Mouse (Mus musculus) heart, embryonic 10.5 days (tissue): ENCODE data around the gene Gm43638. TPM values are rescaled to one million over a fixed set of nuclear protein-coding genes. Genes with fewer than 3 reads are reported as not detected.
"Not testable (repeated sequence)": the region's sequence is repeated elsewhere in the genome, so short reads cannot be mapped to it uniquely, and the experiment has no call there.

Source experiments
- DNase-seq: peaks from one replicate; pipeline ENCODE4 v3.0.0-alpha.2; 2017; ENCODE audit warnings: low spot score
- H3K27ac ChIP-seq: fragments of 300-500 bp; sonication (generic); 2 replicates; pipeline ENCODE4 v1.5.1; 2016; ENCODE audit warnings: mild to moderate bottlenecking
- H3K27me3 ChIP-seq: fragments of 300-500 bp; sonication (generic); 2 replicates; pipeline ENCODE4 v1.6.1; 2016; ENCODE audit warnings: mild to moderate bottlenecking; ENCODE audit not compliant: poor library complexity, insufficient read depth, severe bottlenecking
- H3K36me3 ChIP-seq: fragments of 300-500 bp; sonication (generic); 2 replicates; pipeline ENCODE4 v1.6.1; 2016; ENCODE audit warnings: mild to moderate bottlenecking, moderate library complexity
- H3K4me1 ChIP-seq: fragments of 300-500 bp; sonication (generic); 2 replicates; pipeline ENCODE4 v1.6.1; 2016; ENCODE audit warnings: mild to moderate bottlenecking
- H3K4me3 ChIP-seq: fragments of 300-500 bp; sonication (generic); 2 replicates; pipeline ENCODE4 v1.5.1; 2016; ENCODE audit warnings: mild to moderate bottlenecking, moderate library complexity
- H3K9me3 ChIP-seq: fragments of 300-500 bp; sonication (generic); 2 replicates; pipeline ENCODE4 v1.6.1; 2016; ENCODE audit warnings: mild to moderate bottlenecking, moderate library complexity
- WGBS: fragments of 180-500 bp; shearing (Covaris S2); methylation state at CpG from one replicate; pipeline ENCODE4 v1.1.7; 2016; 5-methylcytosine and 5-hydroxymethylcytosine counted together
- polyA plus RNA-seq: library from polyadenylated mRNA; unstranded; fragments of >200 nt; fragmentation: Nextera tagmentation; extraction: Ambion mirVana; gene quantifications from 2 replicates; pipeline ENCODE4 v1.2.1, GENCODE M21; 2016

The Gm43638 gene
- polyA plus RNA-seq, 1 experiment from 2014 or later, result not detected

GRCm38 (mm10) chr5:87455519-87455918 lies 31.1 kb downstream of the Gm43638 start:
- DNase-seq, result no peak
- Histone ChIP-seq H3K4me3 (no peak overlapping the region), H3K27me3 (no peaks in the 10 kb centered on the region), H3K36me3 (no peaks in the 10 kb centered on the region), H3K9me3 (no peaks in the 10 kb centered on the region), H3K4me1 (no peaks in the 10 kb centered on the region), H3K27ac (no peak overlapping the region)

- not testable (repeated sequence) for H3K4me1 ChIP-seq, DNase-seq, H3K27ac ChIP-seq, H3K9me3 ChIP-seq, H3K36me3 ChIP-seq, H3K4me3 ChIP-seq, H3K27me3 ChIP-seq
- 81% methylated on average over 3 of the region's 5 CpGs for WGBS
Observed at GRCm38 (mm10) chr5:87452514-87452913, 34.1 kb downstream of the Gm43638 start.

GRCm38 (mm10) chr5:87436264-87436663 lies 50.3 kb downstream of the Gm43638 start:
- no peak for DNase-seq
- H3K4me1 ChIP-seq, result no peaks in the 10 kb centered on the region
- H3K27me3 ChIP-seq, result no peaks in the 10 kb centered on the region
- WGBS, result 41% methylated on average over 3 of the region's 3 CpGs
- H3K36me3 ChIP-seq, result no peaks in the 10 kb centered on the region
- no peak overlapping the region for H3K27ac ChIP-seq
- H3K9me3 ChIP-seq, result no peaks in the 10 kb centered on the region
- no peak overlapping the region for H3K4me3 ChIP-seq

- no peaks in the 10 kb centered on the region for H3K27me3 ChIP-seq
- H3K27ac ChIP-seq, result no peak overlapping the region
- no peaks in the 10 kb centered on the region for H3K36me3 ChIP-seq
- H3K4me1 ChIP-seq, result no peaks in the 10 kb centered on the region
- no peak overlapping the region for H3K4me3 ChIP-seq
- DNase-seq, result no peak
- no peaks in the 10 kb centered on the region for H3K9me3 ChIP-seq
- 81% methylated on average over 3 of the region's 3 CpGs for WGBS
Observed at GRCm38 (mm10) chr5:87425676-87426075, 60.9 kb downstream of the Gm43638 start.

GRCm38 (mm10) chr5:87424041-87424440 lies 62.6 kb downstream of the Gm43638 start, which contains the start of gene Ugt2b38:
TSS of gene Ugt2b38 (minus strand) at chr5:87424203.
- DNase-seq, H3K36me3 ChIP-seq, H3K9me3 ChIP-seq, H3K27ac ChIP-seq, H3K4me1 ChIP-seq, H3K27me3 ChIP-seq, H3K4me3 ChIP-seq: not testable (repeated sequence)
- 87% methylated on average over 1 of the region's 2 CpGs for WGBS

Other genes with a start within 250 kb of the Gm43638 start
- gene Ugt2b37, start 232.0 kb downstream of the Gm43638 start, polyA plus RNA-seq, result not detected in 2 replicates
- gene Ugt2a3, start 149.6 kb downstream of the Gm43638 start, polyA plus RNA-seq, result not detected in 2 replicates
- gene Ugt2b38, start 62.6 kb downstream of the Gm43638 start, polyA plus RNA-seq, result not detected in 2 replicates
- gene Ugt2a2, start 4.5 kb downstream of the Gm43638 start, polyA plus RNA-seq, result not detected in 2 replicates
- not detected in 2 replicates for gene Ugt2a1, start 4.1 kb upstream of the Gm43638 start, polyA plus RNA-seq
- gene Sult1b1, start 51.4 kb upstream of the Gm43638 start, polyA plus RNA-seq, result 0.18 TPM in 1 of 2 replicates, not detected in the other
- not detected in 2 replicates for gene Sult1d1, start 82.2 kb upstream of the Gm43638 start, polyA plus RNA-seq
- gene Sult1e1, start 104.8 kb upstream of the Gm43638 start, polyA plus RNA-seq, result 0.15 TPM in 1 of 2 replicates, not detected in the other
- not detected in 2 replicates for gene Csn1s1, start 179.4 kb upstream of the Gm43638 start, polyA plus RNA-seq
- gene Csn2, start 212.8 kb upstream of the Gm43638 start, polyA plus RNA-seq, result not detected in 2 replicates